Mouse (Mus musculus) intestine, postnatal 0 days (tissue): Measurements from ENCODE around the gene Gm21887. TPM values are rescaled to one million over a fixed set of nuclear protein-coding genes. Genes with fewer than 3 reads are reported as not detected.
A peak's percentile ranks its signal among the peaks of the same experiment; 100 is the strongest.
"Not testable (repeated sequence)": the region's sequence is repeated elsewhere in the genome, so short reads cannot be mapped to it uniquely, and the experiment has no call there.

Experiments
- ATAC-seq: fragments of 200-750 bp; cut with Nextera tagmentation; 2 replicates; pipeline ENCODE4 v1.8.0; 2017; ENCODE audit warnings: mild to moderate bottlenecking, moderate TSS enrichment, moderate library complexity
- H3K27ac ChIP-seq: fragments of 300-500 bp; sonication (generic); 2 replicates; pipeline ENCODE4 v1.5.1; 2014; ENCODE audit warnings: mild to moderate bottlenecking, low read depth, low read length, moderate library complexity
- H3K27me3 ChIP-seq: fragments of 300-500 bp; sonication (generic); replicated peaks from 2 replicates; pipeline ENCODE4 v1.6.1; 2014; ENCODE audit warnings: low read length, mixed read lengths; ENCODE audit not compliant: control insufficient read depth, insufficient read depth
- H3K36me3 ChIP-seq: fragments of 300-500 bp; sonication (generic); 2 replicates; pipeline ENCODE4 v1.6.1; 2014; ENCODE audit warnings: mild to moderate bottlenecking, moderate library complexity; ENCODE audit not compliant: control insufficient read depth, insufficient read depth
- H3K4me1 ChIP-seq: fragments of 300-500 bp; sonication (generic); replicated peaks from 2 replicates; pipeline ENCODE4 v1.6.1; 2014; ENCODE audit warnings: antibody characterized with exemption, low read length, mixed read lengths; ENCODE audit not compliant: control insufficient read depth, insufficient read depth
- H3K4me2 ChIP-seq: fragments of 300-500 bp; sonication (generic); replicated peaks from 2 replicates; pipeline ENCODE4 v1.6.1; 2014; ENCODE audit warnings: low read depth, mild to moderate bottlenecking, moderate library complexity
- H3K4me3 ChIP-seq: fragments of 300-500 bp; sonication (generic); 2 replicates; pipeline ENCODE4 v1.5.1; 2014; ENCODE audit warnings: low read depth, low read length
- H3K9ac ChIP-seq: fragments of 300-500 bp; sonication (generic); 2 replicates; pipeline ENCODE4 v1.6.1; 2014; ENCODE audit warnings: mild to moderate bottlenecking, low read depth, low read length
- H3K9me3 ChIP-seq: fragments of 300-500 bp; sonication (generic); 2 replicates; pipeline ENCODE4 v1.6.1; 2016; ENCODE audit warnings: mixed run types; ENCODE audit not compliant: control insufficient read depth
- CTCF ChIP-seq: sonication (generic); IDR thresholded peaks from 2 replicates; pipeline ENCODE4 v1.5.1; 2016; ENCODE audit warnings: low read depth, mild to moderate bottlenecking, control low read depth, antibody characterized with exemption, moderate library complexity
- WGBS: fragments of 180-500 bp; shearing (Covaris S2); extraction: QIAGEN DNeasy Blood & Tissue Kit; methylation state at CpG from one replicate; pipeline ENCODE4 v1.1.7; 2014; 5-methylcytosine and 5-hydroxymethylcytosine counted together
- polyA plus RNA-seq: library from polyadenylated mRNA; unstranded; fragments of >200 nt; fragmentation: Nextera tagmentation; extraction: Ambion mirVana; gene quantifications from 2 replicates; pipeline ENCODE4 v1.2.1, GENCODE M21; 2015

Gm21887 gene
- polyA plus RNA-seq: 46.8 and 66.4 TPM in 2 replicates

DNA sequence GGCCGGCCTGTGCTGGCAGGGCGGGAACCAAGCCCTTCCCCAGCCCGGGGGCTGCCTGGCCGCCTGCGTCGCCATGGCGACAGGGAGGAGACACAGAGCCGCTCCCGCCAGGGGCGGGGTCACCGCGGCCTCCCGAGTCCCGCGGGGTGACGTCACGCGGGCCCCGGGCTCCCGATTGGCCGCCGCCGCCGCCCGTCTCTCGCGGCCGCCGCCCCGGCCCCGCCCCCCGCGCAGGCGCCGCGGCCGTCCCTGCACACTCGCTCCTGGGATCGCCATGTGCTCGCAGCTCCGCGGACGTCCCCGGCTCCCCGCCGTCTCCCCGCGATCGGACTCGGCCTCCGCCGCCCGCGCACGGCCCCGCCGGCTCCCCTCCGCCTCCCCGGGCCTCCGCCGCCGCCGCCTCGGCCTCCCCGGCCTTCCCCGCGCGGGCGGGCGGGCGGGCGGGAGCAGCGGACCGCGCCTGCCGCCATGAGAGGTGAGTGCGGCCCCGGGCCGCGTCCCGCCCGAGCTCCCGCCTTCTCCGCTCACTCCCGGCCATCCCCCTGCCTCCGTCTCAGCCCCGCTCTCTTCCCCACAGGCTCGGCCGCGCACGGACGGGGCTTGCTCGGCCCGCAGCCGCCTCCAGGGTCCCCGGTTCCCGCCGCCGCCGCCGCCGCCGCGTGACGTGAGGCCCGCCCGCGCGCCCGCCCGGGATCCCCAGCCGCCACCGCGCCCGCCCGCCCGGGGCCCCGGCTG lies at the start of gene Gm21887:
Gene Gm21887 (plus strand): TSS at position 644 of the 735 bp plus-strand sequence.
- H3K27me3 ChIP-seq, H3K4me1 ChIP-seq, H3K36me3 ChIP-seq: not testable (repeated sequence)
- ATAC-seq: peak; percentile 85
- WGBS: 68% methylated on average over 115 of the region's 118 CpGs
- peak within 1 kb of the TSS; percentile 64 for H3K9ac ChIP-seq
- H3K4me2 ChIP-seq: peak within 1 kb of the TSS; percentile 53
- peak within 1 kb of the TSS; percentile 83 for H3K27ac ChIP-seq
- H3K4me3 ChIP-seq: peak within 1 kb of the TSS; percentile 60
- peaks cover 22% of the 10 kb centered on the region for H3K9me3 ChIP-seq

- H3K9ac ChIP-seq: no peak overlapping the region
- no peaks in the 10 kb centered on the region for H3K27me3 ChIP-seq
- H3K4me3 ChIP-seq: no peak overlapping the region
- no peaks in the 10 kb centered on the region for H3K4me1 ChIP-seq
- 0 out of 2 replicates have a peak, but pooled peaks cover 3% of the 10 kb centered on the region for H3K9me3 ChIP-seq
- no peaks in the 10 kb centered on the region for H3K36me3 ChIP-seq
- no peak for TF ChIP-seq CTCF
- ATAC-seq: no peak
- H3K27ac ChIP-seq: no peak overlapping the region
- WGBS: 93% methylated on average over 1 of the region's 1 CpGs
- H3K4me2 ChIP-seq: no peak overlapping the region
Observed at GRCm38 (mm10) chrX:169969337-169969736, 40.1 kb upstream of the Gm21887 start.

- not testable (repeated sequence) for H3K36me3 ChIP-seq, H3K9me3 ChIP-seq, H3K27me3 ChIP-seq, H3K9ac ChIP-seq, ATAC-seq, H3K4me1 ChIP-seq, H3K27ac ChIP-seq, H3K4me3 ChIP-seq, H3K4me2 ChIP-seq
- WGBS: 84% methylated on average over 3 of the region's 3 CpGs
Observed at GRCm38 (mm10) chrX:169969765-169970164, 39.7 kb upstream of the Gm21887 start.

- 87% methylated on average over 7 of the region's 7 CpGs for WGBS
- H3K9ac ChIP-seq, ATAC-seq, H3K27me3 ChIP-seq, H3K27ac ChIP-seq, H3K36me3 ChIP-seq, H3K4me1 ChIP-seq, H3K4me2 ChIP-seq, H3K9me3 ChIP-seq, H3K4me3 ChIP-seq: not testable (repeated sequence)
Observed at GRCm38 (mm10) chrX:169970546-169970945, 38.9 kb upstream of the Gm21887 start.

- H3K9me3 ChIP-seq, ATAC-seq, H3K4me3 ChIP-seq, H3K9ac ChIP-seq, H3K36me3 ChIP-seq, H3K4me1 ChIP-seq, H3K27me3 ChIP-seq, H3K4me2 ChIP-seq, H3K27ac ChIP-seq: not testable (repeated sequence)
- 89% methylated on average over 6 of the region's 6 CpGs for WGBS
Observed at GRCm38 (mm10) chrX:169971562-169971961, 37.9 kb upstream of the Gm21887 start.

DNA sequence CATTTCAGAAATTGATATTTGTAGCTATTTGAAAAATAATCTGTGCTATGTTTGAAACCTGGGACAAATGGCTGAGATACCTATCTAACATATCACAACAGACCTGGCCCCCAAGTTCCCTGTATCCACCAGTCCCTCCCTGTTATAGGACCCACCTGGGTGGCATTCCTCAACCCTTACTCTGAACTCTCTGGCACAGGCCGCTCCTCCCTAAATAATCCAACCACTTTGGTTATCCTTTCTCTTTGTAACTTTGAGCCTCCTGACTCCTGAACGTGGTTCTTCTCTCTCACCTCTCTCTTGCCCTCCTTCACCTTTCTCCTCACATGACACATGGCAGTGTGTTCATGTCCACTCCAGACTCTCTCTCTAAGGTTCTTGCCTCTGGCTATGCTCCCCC lies 37.3 kb upstream of the Gm21887 start:
- not testable (repeated sequence) for H3K9me3 ChIP-seq, H3K4me2 ChIP-seq, H3K27me3 ChIP-seq, ATAC-seq, H3K9ac ChIP-seq, H3K36me3 ChIP-seq, H3K4me1 ChIP-seq, H3K4me3 ChIP-seq
- 58% methylated on average over 2 of the region's 2 CpGs for WGBS
- H3K27ac ChIP-seq: 0 out of 2 replicates have a peak overlapping the region, but pooled peaks have one; percentile 2

- 71% methylated on average over 6 of the region's 6 CpGs for WGBS
- not testable (repeated sequence) for H3K4me3 ChIP-seq, H3K4me1 ChIP-seq, H3K4me2 ChIP-seq, H3K9ac ChIP-seq, ATAC-seq, H3K27me3 ChIP-seq, H3K36me3 ChIP-seq, H3K9me3 ChIP-seq
- 0 out of 2 replicates have a peak overlapping the region, but pooled peaks have one; percentile 2 for H3K27ac ChIP-seq
Observed at GRCm38 (mm10) chrX:169972791-169973494, 36.5 kb upstream of the Gm21887 start.

GRCm38 (mm10) chrX:169973806-169974205 lies 35.7 kb upstream of the Gm21887 start:
- 70% methylated on average over 3 of the region's 3 CpGs for WGBS
- not testable (repeated sequence) for H3K4me2 ChIP-seq, H3K36me3 ChIP-seq, ATAC-seq, H3K4me1 ChIP-seq, H3K27ac ChIP-seq, H3K9me3 ChIP-seq, H3K4me3 ChIP-seq, H3K27me3 ChIP-seq, H3K9ac ChIP-seq

- H3K27ac ChIP-seq, H3K4me3 ChIP-seq, H3K4me2 ChIP-seq, H3K9me3 ChIP-seq, H3K4me1 ChIP-seq, ATAC-seq, H3K27me3 ChIP-seq, H3K36me3 ChIP-seq, H3K9ac ChIP-seq: not testable (repeated sequence)
- WGBS: 69% methylated on average over 4 of the region's 4 CpGs
Observed at GRCm38 (mm10) chrX:169974456-169974855, 35.0 kb upstream of the Gm21887 start.
